Mouse (Mus musculus): ENCODE measurements around the gene Npff. TPM values are rescaled to one million over a fixed set of nuclear protein-coding genes. Genes with fewer than 3 reads are reported as not detected.

Gene Npff
- total and polyA plus RNA-seq, 3 experiments, result 1.8 to 5.5 TPM; not detected in 1

GRCm38 (mm10) chr15:102526111-102527002 lies 1.6 kb upstream of the Npff start:
- DNase-seq (ENCODE audit: low read depth, low spot score), result no peak

GRCm38 (mm10) chr15:102521480-102521879 lies 3.3 kb downstream of the Npff start:
- peaks cover 0 to 16% of the 10 kb centered on the region in 2 experiments; a peak in 2 of 4 replicates for H3K36me3 ChIP-seq (ENCODE audit: control insufficient read depth in 1 of 2, insufficient read depth in 2 of 2, low read length in 2 of 2)
- peaks cover 5 to 12% of the 10 kb centered on the region in 2 experiments; a peak in 3 of 4 replicates for H3K4me1 ChIP-seq (ENCODE audit: control insufficient read depth in 1 of 2, insufficient read depth in 2 of 2, low read length in 2 of 2)
- H3K79me2 ChIP-seq (ENCODE audit: control insufficient read depth, insufficient read depth, low read length, poor library complexity), result peaks cover 17% of the 10 kb centered on the region
- no peak overlapping the region for H3K9ac ChIP-seq (ENCODE audit: control insufficient read depth, low read depth, low read length, poor library complexity, severe bottlenecking)
- no peaks in the 10 kb centered on the region for H3K27me3 ChIP-seq (ENCODE audit: control insufficient read depth in 1 of 2, insufficient read depth in 2 of 2, low read length in 2 of 2)
- no peaks in the 10 kb centered on the region for H3K9me3 ChIP-seq (replicated peaks; ENCODE audit: insufficient read depth, low read length)
- DNase-seq (ENCODE audit: low read depth, low spot score), result no peak
- TF ChIP-seq TAL1 (IDR thresholded peaks at IDR 0.05; ENCODE audit: low read length) (no peak), ETS1 (IDR thresholded peaks at IDR 0.05; ENCODE audit: low read depth, low read length) (no peak), RAD21 (IDR thresholded peaks at IDR 0.05; ENCODE audit: low read depth, low read length) (no peak), POLR2AphosphoS5 (IDR thresholded peaks at IDR 0.05; ENCODE audit: borderline replicate concordance, low read depth, low read length) (no peak), TBP (IDR thresholded peaks at IDR 0.05; ENCODE audit: low read depth, low read length) (no peak), MYB (IDR thresholded peaks at IDR 0.05; ENCODE audit: low read depth, low read length) (no peak), MYC (IDR thresholded peaks at IDR 0.05; ENCODE audit: low read depth, low read length) (no peak), MXI1 (IDR thresholded peaks at IDR 0.05; ENCODE audit: low read depth, low read length) (no peak), POLR2AphosphoS2 (IDR thresholded peaks at IDR 0.05; ENCODE audit: low read length) (no peak), CHD1 (IDR thresholded peaks at IDR 0.05; ENCODE audit: low read depth, low read length) (no peak), SMC3 (IDR thresholded peaks at IDR 0.05; ENCODE audit: low read depth, low read length) (no peak), TCF12 (IDR thresholded peaks at IDR 0.05; ENCODE audit: low read depth, low read length) (no peak), ZMIZ1 (IDR thresholded peaks at IDR 0.05; ENCODE audit: low read depth, low read length) (no peak), GATA1 (IDR thresholded peaks at IDR 0.05; ENCODE audit: low read depth, low read length) (no peak)
- peak overlapping the region; percentile 95; the same call in 1 of the 2 replicates for H3K27ac ChIP-seq (ENCODE audit: control insufficient read depth, low read depth, low read length)
- no peak overlapping the region for H3K4me3 ChIP-seq (ENCODE audit: control insufficient read depth in 1 of 2, insufficient read depth in 1 of 2, low read depth in 2 of 2, low read length in 2 of 2)

More at GRCm38 (mm10) chr15:102526111-102527002, 1.6 kb upstream of the Npff start:
- Histone ChIP-seq H3K27ac (ENCODE audit: control insufficient read depth, low read depth, low read length) (no peak overlapping the region), H3K36me3 (ENCODE audit: control insufficient read depth in 1 of 2, insufficient read depth in 2 of 2, low read length in 2 of 2) (peaks cover 1 to 9% of the 10 kb centered on the region in 2 experiments), H3K79me2 (ENCODE audit: control insufficient read depth, insufficient read depth, low read length, poor library complexity) (no peaks in the 10 kb centered on the region), H3K9me3 (replicated peaks; ENCODE audit: insufficient read depth, low read length) (no peaks in the 10 kb centered on the region), H3K4me3 (ENCODE audit: control insufficient read depth in 1 of 2, insufficient read depth in 1 of 2, low read depth in 2 of 2, low read length in 2 of 2) (no peak overlapping the region), H3K9ac (ENCODE audit: control insufficient read depth, low read depth, low read length, poor library complexity, severe bottlenecking) (no peak overlapping the region), H3K27me3 (ENCODE audit: control insufficient read depth in 1 of 2, insufficient read depth in 2 of 2, low read length in 2 of 2) (no peaks in the 10 kb centered on the region), H3K4me1 (ENCODE audit: control insufficient read depth in 1 of 2, insufficient read depth in 2 of 2, low read length in 2 of 2) (no peaks in the 10 kb centered on the region)
- TF ChIP-seq USF2 (IDR thresholded peaks at IDR 0.05; ENCODE audit: borderline replicate concordance in 1 of 2, insufficient read depth in 1 of 2, low read depth in 1 of 2, low read length in 2 of 2) (no peak), ETS1 (IDR thresholded peaks at IDR 0.05; ENCODE audit: low read depth, low read length) (no peak), MYC (IDR thresholded peaks at IDR 0.05; ENCODE audit: low read depth, low read length) (no peak), RAD21 (IDR thresholded peaks at IDR 0.05; ENCODE audit: low read depth, low read length) (no peak), TCF12 (IDR thresholded peaks at IDR 0.05; ENCODE audit: low read depth, low read length) (no peak), MAFK (IDR thresholded peaks at IDR 0.05; ENCODE audit: borderline replicate concordance, low read depth, low read length) (no peak), CHD2 (IDR thresholded peaks at IDR 0.05; ENCODE audit: low read length) (no peak), ZC3H11A (IDR thresholded peaks at IDR 0.05; ENCODE audit: low read depth, low read length) (no peak), MAZ (IDR thresholded peaks at IDR 0.05; ENCODE audit: low read depth, low read length) (no peak), KAT2A (conservative IDR thresholded peaks at IDR 0.05; ENCODE audit: low read depth, low read length) (no peak), HCFC1 (IDR thresholded peaks at IDR 0.05; ENCODE audit: low read depth, low read length) (no peak), SIN3A (IDR thresholded peaks at IDR 0.05; ENCODE audit: low read length) (no peak), MXI1 (IDR thresholded peaks at IDR 0.05; ENCODE audit: low read depth, low read length) (no peak), JUND (IDR thresholded peaks at IDR 0.05; ENCODE audit: low read depth, low read length) (no peak), TAL1 (IDR thresholded peaks at IDR 0.05; ENCODE audit: low read length) (no peak), MEF2A (IDR thresholded peaks at IDR 0.05; ENCODE audit: extremely low read depth, insufficient replicate concordance, low read depth, low read length, poor library complexity, severe bottlenecking) (no peak)

All from MEL (cell line).